Mouse (Mus musculus) neural tube, embryonic 14.5 days (tissue): ENCODE measurements around the gene Gng3. TPM values are rescaled to one million over a fixed set of nuclear protein-coding genes. Genes with fewer than 3 reads are reported as not detected.

Experiments
- ATAC-seq: fragments of 200-750 bp; cut with Nextera tagmentation; 2 replicates; pipeline ENCODE4 v1.8.0; 2017; ENCODE audit warnings: low read depth, mild to moderate bottlenecking, moderate TSS enrichment, moderate library complexity
- H3K27ac ChIP-seq: fragments of 300-500 bp; sonication (generic); 2 replicates; pipeline ENCODE4 v1.5.1; 2014; ENCODE audit warnings: low read depth, mild to moderate bottlenecking, control low read depth, low read length, moderate library complexity, mixed read lengths
- H3K27me3 ChIP-seq: fragments of 300-500 bp; sonication (generic); 2 replicates; pipeline ENCODE4 v1.6.1; 2014; ENCODE audit warnings: low read length; ENCODE audit not compliant: control insufficient read depth, insufficient read depth
- H3K36me3 ChIP-seq: fragments of 300-500 bp; sonication (generic); 2 replicates; pipeline ENCODE4 v1.6.1; 2014; ENCODE audit warnings: low read length, mixed read lengths; ENCODE audit not compliant: control insufficient read depth, insufficient read depth
- H3K4me1 ChIP-seq: fragments of 300-500 bp; sonication (generic); 2 replicates; pipeline ENCODE4 v1.6.1; 2014; ENCODE audit warnings: low read length; ENCODE audit not compliant: control insufficient read depth, insufficient read depth
- H3K4me2 ChIP-seq: fragments of 300-500 bp; sonication (generic); 2 replicates; pipeline ENCODE4 v1.6.1; 2014; ENCODE audit warnings: mild to moderate bottlenecking, low read depth, low read length, control low read depth
- H3K4me3 ChIP-seq: fragments of 300-500 bp; sonication (generic); 2 replicates; pipeline ENCODE4 v1.5.1; 2014; ENCODE audit warnings: low read depth, low read length, control low read depth, mixed read lengths
- H3K9ac ChIP-seq: fragments of 300-500 bp; sonication (generic); replicated peaks from 2 replicates; pipeline ENCODE4 v1.6.1; 2014; ENCODE audit warnings: low read depth, mild to moderate bottlenecking, control low read depth, low read length, mixed read lengths
- H3K9me3 ChIP-seq: fragments of 300-500 bp; sonication (generic); 2 replicates; pipeline ENCODE4 v1.6.1; 2016; ENCODE audit warnings: low read length; ENCODE audit not compliant: control insufficient read depth
- WGBS: fragments of 180-500 bp; shearing (Covaris S2); extraction: QIAGEN DNeasy Blood & Tissue Kit; methylation state at CpG from one replicate; pipeline ENCODE4 v1.1.7; 2014; 5-methylcytosine and 5-hydroxymethylcytosine counted together
- polyA plus RNA-seq: library from polyadenylated mRNA; unstranded; fragments of >200 nt; fragmentation: Nextera tagmentation; extraction: Ambion mirVana; gene quantifications from 2 replicates; pipeline ENCODE4 v1.2.1, GENCODE M21; 2014

Gene Gng3
- polyA plus RNA-seq, 1 experiment from 2014 or later = 608 TPM

DNA sequence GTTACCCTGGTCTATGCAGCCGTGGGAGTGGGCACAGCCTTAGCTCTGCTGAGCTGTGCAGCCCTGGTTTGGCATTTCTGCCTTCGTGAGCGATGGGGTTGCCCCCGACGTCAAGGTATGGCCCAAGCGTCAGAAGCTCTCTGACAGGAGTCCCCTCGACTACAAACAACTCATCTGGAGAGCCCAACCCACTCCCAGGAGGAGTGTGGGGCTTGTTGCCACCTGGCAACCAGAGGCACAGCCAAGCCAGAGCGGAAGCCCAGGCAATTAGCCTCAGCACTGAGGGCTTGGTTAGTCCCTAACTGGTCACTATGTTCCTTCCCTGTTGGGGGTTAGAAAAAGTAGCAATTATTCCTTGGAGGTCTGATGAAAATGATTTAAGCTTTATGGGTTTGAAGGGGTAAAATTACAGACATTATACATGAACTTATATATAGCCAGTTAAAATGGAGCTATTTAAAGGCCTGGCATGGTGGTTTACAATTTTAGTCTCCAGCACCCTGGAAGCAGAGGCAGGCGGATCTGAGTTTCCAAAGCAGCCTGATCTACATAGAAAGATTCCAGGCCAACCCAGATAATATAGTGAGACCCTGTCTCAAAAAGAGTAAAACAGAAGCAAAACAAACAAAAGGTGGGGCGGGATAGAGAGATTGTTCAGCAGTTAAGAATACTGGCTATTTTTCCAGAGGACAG is 13.4 kb upstream of the Gng3 start:
- Histone ChIP-seq H3K27me3 (no peaks in the 10 kb centered on the region), H3K4me1 (no peaks in the 10 kb centered on the region), H3K4me2 (no peak overlapping the region), H3K9ac (no peak overlapping the region), H3K9me3 (no peaks in the 10 kb centered on the region), H3K27ac (no peak overlapping the region), H3K36me3 (0 out of 2 replicates have a peak, but pooled peaks cover 4% of the 10 kb centered on the region), H3K4me3 (no peak overlapping the region)
- ATAC-seq = no peak
- WGBS = 58% methylated on average over 10 of the region's 10 CpGs

DNA sequence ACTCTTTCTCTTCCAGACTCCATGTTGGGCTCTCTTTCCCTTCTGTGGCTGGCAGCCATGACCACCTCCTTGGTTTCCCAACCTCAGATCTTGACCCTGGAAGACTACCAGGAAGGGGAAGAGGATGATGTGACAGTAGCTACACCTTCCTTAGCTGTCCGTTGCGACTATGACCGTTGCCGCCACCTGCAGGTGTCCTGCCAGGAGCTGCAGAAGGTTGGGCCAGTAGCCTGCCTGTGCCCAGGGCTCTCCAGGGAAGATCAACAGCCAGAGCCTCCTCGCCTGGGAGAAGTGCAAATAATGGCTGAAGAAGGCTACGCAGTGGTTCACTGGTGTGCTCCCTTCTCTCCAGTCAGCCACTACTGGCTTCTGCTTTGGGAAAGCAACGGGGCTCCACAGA is 12.6 kb upstream of the Gng3 start:
- H3K9ac ChIP-seq = no peak overlapping the region
- no peaks in the 10 kb centered on the region for H3K27me3 ChIP-seq
- no peaks in the 10 kb centered on the region for H3K9me3 ChIP-seq
- H3K27ac ChIP-seq = no peak overlapping the region
- H3K4me2 ChIP-seq = no peak overlapping the region
- peaks cover 5% of the 10 kb centered on the region; the same call in 1 of the 2 replicates for H3K36me3 ChIP-seq
- no peak for ATAC-seq
- 56% methylated on average over 7 of the region's 7 CpGs for WGBS
- no peaks in the 10 kb centered on the region for H3K4me1 ChIP-seq
- H3K4me3 ChIP-seq = no peak overlapping the region

DNA sequence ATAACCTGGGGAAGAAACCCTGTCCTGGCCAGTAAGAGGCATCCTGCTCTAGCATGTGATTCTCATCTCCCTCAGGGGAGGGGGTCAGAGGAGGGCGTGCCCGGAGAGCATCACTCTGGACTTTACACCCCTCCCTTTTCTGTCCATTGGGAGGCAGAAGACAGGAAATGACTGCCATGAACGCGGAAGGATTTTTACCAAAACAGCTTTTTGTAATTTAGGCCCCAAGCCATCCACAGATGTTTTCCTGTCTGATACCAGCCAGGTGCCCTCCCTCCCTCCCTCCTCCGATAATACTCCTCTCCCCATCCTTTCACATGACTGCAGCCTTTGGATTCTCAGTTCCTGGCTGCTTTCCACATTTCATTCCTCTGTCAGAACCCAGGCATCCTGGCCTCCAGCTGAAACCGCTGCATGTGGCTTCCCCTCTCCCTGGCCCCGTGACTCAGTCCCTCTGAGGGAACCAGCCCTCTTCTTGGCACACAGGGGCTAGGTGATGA is 11.5 kb upstream of the Gng3 start, which contains the start of gene Lrrn4cl:
Gene Lrrn4cl, plus strand, starts transcription at position 367 of the 500 bp plus-strand sequence.
- H3K9ac ChIP-seq = no peak within 1 kb of the TSS
- H3K36me3 ChIP-seq = peaks cover 16% of the 10 kb centered on the region; the same call in 1 of the 2 replicates
- no peak within 1 kb of the TSS for H3K4me3 ChIP-seq
- no peak within 1 kb of the TSS for H3K27ac ChIP-seq
- H3K4me1 ChIP-seq = no peaks in the 10 kb centered on the region
- ATAC-seq = no peak; the same call in 1 of the 2 replicates
- no peak within 1 kb of the TSS for H3K4me2 ChIP-seq
- 35% methylated on average over 7 of the region's 7 CpGs for whole genome bisulfite sequencing
- no peaks in the 10 kb centered on the region for H3K9me3 ChIP-seq
- no peaks in the 10 kb centered on the region for H3K27me3 ChIP-seq

DNA sequence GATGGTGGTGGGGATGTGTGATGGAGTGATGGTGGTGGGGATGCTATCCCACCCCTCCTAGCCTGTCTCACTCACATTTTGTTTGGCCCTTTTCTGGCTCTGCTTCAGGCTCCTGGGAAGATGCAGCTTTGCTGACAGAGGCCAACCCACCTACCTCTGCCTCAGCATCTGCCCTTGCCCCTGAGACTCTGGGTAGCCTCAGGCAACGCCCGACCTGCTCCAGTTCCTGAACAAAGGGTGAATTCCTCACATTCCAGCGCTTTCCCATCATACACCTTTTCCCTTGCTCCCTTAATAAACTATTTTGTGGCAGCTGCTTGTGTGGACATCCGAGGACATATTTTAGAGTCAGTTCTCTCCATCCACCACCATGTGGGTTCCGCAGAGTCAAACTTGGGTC is 9.4 kb upstream of the Gng3 start:
- no peak for ATAC-seq
- Histone ChIP-seq H3K27me3 (no peaks in the 10 kb centered on the region), H3K9me3 (no peaks in the 10 kb centered on the region), H3K36me3 (peaks cover 16% of the 10 kb centered on the region; the same call in 1 of the 2 replicates), H3K4me2 (no peak overlapping the region), H3K9ac (no peak overlapping the region), H3K4me3 (no peak overlapping the region), H3K27ac (no peak overlapping the region), H3K4me1 (no peaks in the 10 kb centered on the region)
- WGBS = 84% methylated on average over 5 of the region's 5 CpGs

DNA sequence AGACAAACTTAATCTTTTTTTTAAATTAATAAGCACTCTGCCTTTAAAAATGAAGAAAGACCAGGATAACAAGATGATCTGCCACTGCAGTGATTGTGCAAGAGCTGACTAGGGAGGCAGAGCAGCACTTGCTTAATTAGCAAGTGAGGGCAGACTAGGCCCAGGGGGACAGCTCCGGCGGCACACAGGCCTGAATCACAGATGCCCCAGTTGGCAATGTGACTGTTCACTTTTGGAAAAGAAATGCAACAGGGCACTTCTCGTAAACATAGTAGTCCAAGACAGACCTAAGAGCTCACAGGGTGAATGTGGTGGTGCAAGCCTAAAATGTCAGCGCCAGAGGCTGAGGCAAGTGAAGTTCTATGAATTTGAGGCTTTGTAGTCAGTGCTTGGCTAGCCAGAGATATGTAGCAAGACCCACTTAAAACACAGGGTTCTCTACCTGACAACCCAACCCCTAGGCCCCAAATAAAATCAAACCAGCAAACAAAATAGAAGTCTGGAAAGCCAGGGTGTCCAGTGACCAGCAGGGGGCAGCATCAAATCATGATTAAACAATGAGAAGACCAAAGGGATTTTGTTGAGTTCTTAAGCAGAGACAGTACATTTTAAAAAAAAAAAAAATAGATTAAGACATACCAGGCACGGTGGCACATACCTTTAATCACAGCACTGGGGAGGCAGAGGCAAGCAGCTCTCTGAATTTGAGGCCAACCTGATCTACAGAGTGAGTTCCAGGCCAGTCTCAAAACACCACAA is 5.6 kb upstream of the Gng3 start:
- Histone ChIP-seq H3K4me1 (peaks cover 17% of the 10 kb centered on the region), H3K4me3 (no peak overlapping the region), H3K27ac (no peak overlapping the region), H3K9ac (no peak overlapping the region), H3K36me3 (peaks cover 21% of the 10 kb centered on the region), H3K4me2 (no peak overlapping the region), H3K9me3 (no peaks in the 10 kb centered on the region), H3K27me3 (no peaks in the 10 kb centered on the region)
- WGBS = 59% methylated on average over 5 of the region's 5 CpGs
- no peak for ATAC-seq

DNA sequence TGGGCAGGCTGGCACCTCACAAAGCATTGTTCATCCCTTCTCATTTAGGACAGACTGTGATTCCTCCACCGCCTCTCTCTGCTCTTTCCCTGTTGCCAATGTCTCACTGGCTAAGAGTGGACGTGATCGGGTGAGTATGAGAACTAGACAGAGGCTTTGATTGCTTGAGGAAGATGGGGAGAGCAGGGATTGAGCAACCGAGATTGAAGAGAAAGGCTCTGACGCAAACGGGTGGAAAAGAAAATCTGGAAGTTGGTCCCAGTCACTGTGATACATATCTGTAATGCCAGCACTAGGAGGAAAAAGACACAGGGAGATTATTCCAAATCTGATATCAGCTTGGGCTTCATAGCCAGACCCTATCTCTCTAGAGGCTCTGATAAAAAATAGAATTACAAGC is 4.0 kb upstream of the Gng3 start:
- no peak overlapping the region for H3K9ac ChIP-seq
- peaks cover 21% of the 10 kb centered on the region for H3K36me3 ChIP-seq
- no peaks in the 10 kb centered on the region for H3K27me3 ChIP-seq
- no peak overlapping the region for H3K27ac ChIP-seq
- 92% methylated on average over 6 of the region's 6 CpGs for WGBS
- H3K4me2 ChIP-seq = no peak overlapping the region
- peaks cover 17% of the 10 kb centered on the region for H3K4me1 ChIP-seq
- no peak overlapping the region for H3K4me3 ChIP-seq
- ATAC-seq = no peak
- H3K9me3 ChIP-seq = no peaks in the 10 kb centered on the region

DNA sequence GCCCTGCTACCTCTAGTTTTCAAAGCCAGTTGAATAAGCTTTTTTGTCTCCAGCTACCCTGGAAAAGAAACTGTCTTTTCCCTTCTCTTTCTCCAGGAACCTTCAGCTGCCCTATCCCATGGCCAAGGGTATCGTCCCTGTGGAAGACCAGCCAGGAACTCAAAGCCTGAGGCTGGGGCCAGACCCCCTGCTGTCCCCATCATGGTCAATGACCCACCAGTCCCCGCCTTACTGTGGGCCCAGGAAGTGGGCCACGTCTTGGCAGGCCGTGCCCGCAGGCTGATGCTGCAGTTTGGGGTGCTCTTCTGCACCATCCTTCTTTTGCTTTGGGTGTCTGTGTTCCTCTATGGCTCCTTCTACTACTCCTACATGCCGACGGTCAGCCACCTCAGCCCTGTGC is 2.0 kb upstream of the Gng3 start:
- no peak for ATAC-seq
- Histone ChIP-seq H3K36me3 (peaks cover 10% of the 10 kb centered on the region), H3K9me3 (no peaks in the 10 kb centered on the region), H3K4me2 (peak overlapping the region; percentile 66), H3K27ac (no peak overlapping the region), H3K4me1 (peaks cover 17% of the 10 kb centered on the region), H3K4me3 (peak overlapping the region; percentile 72), H3K9ac (peak overlapping the region; percentile 67), H3K27me3 (no peaks in the 10 kb centered on the region)
- 91% methylated on average over 7 of the region's 7 CpGs for WGBS

DNA sequence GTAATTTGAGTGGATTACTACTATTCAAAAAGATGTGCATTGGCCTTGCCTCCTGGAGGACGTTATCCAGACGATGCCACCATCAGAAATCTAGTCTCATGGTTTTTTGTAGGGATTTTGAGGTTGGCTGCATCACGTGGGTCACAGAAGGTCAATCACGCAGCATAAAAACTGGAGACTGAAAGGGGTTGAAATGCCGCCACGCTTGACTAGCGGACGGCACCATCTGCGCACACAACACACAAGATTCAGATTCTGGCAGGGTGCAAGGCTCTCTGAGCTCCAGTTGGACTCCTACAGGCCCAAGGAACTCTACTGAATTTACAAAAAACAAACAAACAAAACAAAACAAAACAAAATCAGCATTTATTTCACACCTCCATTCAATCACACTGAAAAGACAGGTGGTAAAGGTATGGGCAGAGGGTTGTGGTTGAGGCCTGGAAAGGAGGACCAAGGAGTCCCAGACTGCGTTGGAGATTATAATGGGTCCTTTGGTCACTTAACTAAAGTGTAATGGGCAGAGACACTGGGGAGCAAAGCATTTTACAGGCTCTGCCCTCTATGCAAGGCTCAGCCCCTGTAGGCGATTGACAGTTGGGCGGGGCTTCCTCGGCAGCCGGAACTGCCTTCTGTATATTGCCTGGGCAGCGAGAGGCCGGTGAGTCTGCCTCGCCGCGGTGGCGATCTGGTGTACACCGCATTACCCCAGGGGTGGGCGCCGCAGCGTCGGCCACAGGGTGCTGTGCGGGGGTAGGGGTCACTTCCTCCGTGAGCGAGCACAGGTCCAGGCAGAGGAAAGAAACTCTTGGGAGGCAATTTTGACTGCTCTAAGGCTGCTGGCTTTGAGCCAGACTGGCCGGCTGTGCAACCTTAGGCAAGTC is 1.2 kb upstream of the Gng3 start:
- peaks cover 5% of the 10 kb centered on the region for H3K36me3 ChIP-seq
- H3K27ac ChIP-seq = peak overlapping the region; percentile 97
- H3K4me2 ChIP-seq = peak overlapping the region; percentile 66
- peak; percentile 7; the same call in 1 of the 2 replicates for ATAC-seq
- H3K4me1 ChIP-seq = peaks cover 17% of the 10 kb centered on the region
- H3K9ac ChIP-seq = peak overlapping the region; percentile 67
- H3K27me3 ChIP-seq = no peaks in the 10 kb centered on the region
- 16% methylated on average over 29 of the region's 29 CpGs for WGBS
- H3K9me3 ChIP-seq = no peaks in the 10 kb centered on the region
- H3K4me3 ChIP-seq = peak overlapping the region; percentile 72
